Mouse (Mus musculus) heart, embryonic 11.5 days (tissue): ENCODE measurements at regions not wholly inside any gene's neighbourhood (a gene's known extent, or its start where the extent isn't known, plus 50 kb on each side); places are given as distances from the start of the nearest gene placed in this dataset.

ENCODE experiments used
- ATAC-seq: fragments of 200-750 bp; cut with Nextera tagmentation; replicated peaks from 2 replicates; pipeline ENCODE4 v1.8.0; 2017; ENCODE audit warnings: moderate library complexity; ENCODE audit not compliant: insufficient number of reproducible peaks, low FRiP score, low TSS enrichment
- H3K27ac ChIP-seq: fragments of 300-500 bp; sonication (generic); 2 replicates; pipeline ENCODE4 v1.5.1; 2014; ENCODE audit warnings: mild to moderate bottlenecking, low read depth, low read length
- H3K27me3 ChIP-seq: fragments of 300-500 bp; sonication (generic); 2 replicates; pipeline ENCODE4 v1.6.1; 2014; ENCODE audit warnings: mild to moderate bottlenecking, low read length, mixed read lengths; ENCODE audit not compliant: control insufficient read depth, insufficient read depth
- H3K36me3 ChIP-seq: fragments of 300-500 bp; sonication (generic); 2 replicates; pipeline ENCODE4 v1.6.1; 2014; ENCODE audit warnings: mild to moderate bottlenecking, low read length, moderate library complexity, mixed read lengths; ENCODE audit not compliant: control insufficient read depth, insufficient read depth
- H3K4me1 ChIP-seq: fragments of 300-500 bp; sonication (generic); 2 replicates; pipeline ENCODE4 v1.6.1; 2014; ENCODE audit warnings: low read length; ENCODE audit not compliant: control insufficient read depth, insufficient read depth
- H3K4me2 ChIP-seq: fragments of 300-500 bp; sonication (generic); 2 replicates; pipeline ENCODE4 v1.6.1; 2014; ENCODE audit warnings: mild to moderate bottlenecking, moderate library complexity
- H3K4me3 ChIP-seq: fragments of 300-500 bp; sonication (generic); 2 replicates; pipeline ENCODE4 v1.5.1; 2014; ENCODE audit warnings: low read depth, low read length
- H3K9ac ChIP-seq: fragments of 300-500 bp; sonication (generic); 2 replicates; pipeline ENCODE4 v1.6.1; 2014; ENCODE audit warnings: mild to moderate bottlenecking, low read depth, low read length, moderate library complexity
- H3K9me3 ChIP-seq: fragments of 300-500 bp; sonication (generic); replicated peaks from 2 replicates; pipeline ENCODE4 v1.6.1; 2016; ENCODE audit warnings: low read length; ENCODE audit not compliant: control insufficient read depth
- WGBS: fragments of 180-500 bp; shearing (Covaris S2); extraction: QIAGEN DNeasy Blood & Tissue Kit; methylation state at CpG from one replicate; pipeline ENCODE4 v1.1.7; 2014; ENCODE audit not compliant: insufficient replicate concordance; 5-methylcytosine and 5-hydroxymethylcytosine counted together

DNA sequence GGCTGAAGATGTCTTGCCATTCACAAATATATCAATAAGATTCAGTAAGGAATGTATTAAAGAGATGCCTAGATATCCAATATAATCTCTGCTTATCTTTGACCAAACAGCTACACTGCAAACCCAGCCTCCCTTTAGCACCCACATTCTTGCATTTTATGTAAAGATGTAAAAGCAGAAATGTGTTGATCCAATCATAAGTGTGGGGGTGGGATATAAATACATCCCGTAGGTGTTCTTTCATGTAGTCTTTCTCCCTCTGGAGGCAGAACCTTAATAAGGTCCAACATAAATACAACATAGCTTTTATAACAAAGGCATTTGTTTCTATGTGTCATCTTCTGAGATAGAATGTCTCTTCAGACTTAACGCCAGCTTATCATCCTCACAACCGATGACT, 637.1 kb upstream of the Flrt2 start:
- Histone ChIP-seq H3K4me3 (no peak overlapping the region), H3K4me1 (no peaks in the 10 kb centered on the region)

GRCm38 (mm10) chr12:95056926-95057325, 635.1 kb upstream of the Flrt2 start:
- WGBS = 84% methylated on average over 7 of the region's 7 CpGs
- Histone ChIP-seq H3K4me1 (no peaks in the 10 kb centered on the region), H3K4me3 (no peak overlapping the region), H3K36me3 (no peaks in the 10 kb centered on the region), H3K4me2 (no peak overlapping the region), H3K9ac (no peak overlapping the region), H3K9me3 (no peaks in the 10 kb centered on the region), H3K27me3 (no peaks in the 10 kb centered on the region), H3K27ac (no peak overlapping the region)
- no peak for ATAC-seq

More for the DNA sequence above, 637.1 kb upstream of the Flrt2 start:
- no peak for ATAC-seq
- Histone ChIP-seq H3K27ac (no peak overlapping the region), H3K27me3 (no peaks in the 10 kb centered on the region), H3K9ac (no peak overlapping the region), H3K9me3 (no peaks in the 10 kb centered on the region), H3K4me2 (no peak overlapping the region), H3K36me3 (no peaks in the 10 kb centered on the region)
- WGBS = 77% methylated on average over 3 of the region's 3 CpGs

- Histone ChIP-seq H3K4me2 (no peak overlapping the region), H3K9me3 (no peaks in the 10 kb centered on the region), H3K4me3 (no peak overlapping the region), H3K27me3 (no peaks in the 10 kb centered on the region), H3K9ac (no peak overlapping the region), H3K36me3 (no peaks in the 10 kb centered on the region), H3K27ac (no peak overlapping the region), H3K4me1 (no peaks in the 10 kb centered on the region)
- WGBS = 82% methylated on average over 2 of the region's 2 CpGs
- ATAC-seq = no peak
These were observed 632.6 kb upstream of the Flrt2 start for GRCm38 (mm10) chr12:95059396-95059795.

GRCm38 (mm10) chr12:95072307-95072706, 619.7 kb upstream of the Flrt2 start:
- no peak for ATAC-seq
- WGBS = 68% methylated on average over 2 of the region's 2 CpGs
- no peaks in the 10 kb centered on the region for H3K9me3 ChIP-seq

GRCm38 (mm10) chr12:95119223-95119952, 572.6 kb upstream of the Flrt2 start:
- Histone ChIP-seq H3K36me3 (no peaks in the 10 kb centered on the region), H3K27ac (no peak overlapping the region), H3K9me3 (no peaks in the 10 kb centered on the region), H3K4me1 (no peaks in the 10 kb centered on the region), H3K27me3 (no peaks in the 10 kb centered on the region), H3K4me2 (no peak overlapping the region), H3K9ac (no peak overlapping the region), H3K4me3 (no peak overlapping the region)
- no peak for ATAC-seq
- 73% methylated on average over 3 of the region's 3 CpGs for WGBS

More at GRCm38 (mm10) chr12:95072307-95072706, 619.7 kb upstream of the Flrt2 start:
- H3K4me1 ChIP-seq = no peaks in the 10 kb centered on the region
- H3K4me3 ChIP-seq = no peak overlapping the region
- H3K27me3 ChIP-seq = no peaks in the 10 kb centered on the region
- no peak overlapping the region for H3K27ac ChIP-seq
- no peak overlapping the region for H3K4me2 ChIP-seq
- no peaks in the 10 kb centered on the region for H3K36me3 ChIP-seq
- H3K9ac ChIP-seq = no peak overlapping the region

DNA sequence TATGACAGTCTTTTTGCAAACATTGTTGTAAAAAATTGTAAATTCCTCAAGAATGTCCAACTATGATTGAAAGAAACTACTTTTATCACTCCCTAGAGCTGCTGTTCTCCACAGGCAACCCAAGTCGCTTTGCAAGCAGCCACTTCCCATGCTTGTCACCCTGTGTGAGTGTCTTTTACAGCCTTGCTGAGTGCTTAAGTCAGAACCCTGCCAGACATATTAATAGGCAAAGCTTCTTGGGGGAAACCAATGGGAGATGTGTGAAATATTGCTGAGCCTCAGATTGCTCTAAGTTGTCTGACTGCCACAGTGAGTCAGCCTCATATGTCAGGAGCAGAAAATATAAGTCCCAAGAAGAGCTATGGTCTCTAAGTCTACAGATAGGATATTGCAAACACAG, 559.2 kb upstream of the Flrt2 start:
- no peaks in the 10 kb centered on the region for H3K27me3 ChIP-seq
- no peak for ATAC-seq
- no peak overlapping the region for H3K4me3 ChIP-seq
- H3K27ac ChIP-seq = no peak overlapping the region
- H3K36me3 ChIP-seq = no peaks in the 10 kb centered on the region
- no peak overlapping the region for H3K9ac ChIP-seq
- 66% methylated on average over 1 of the region's 1 CpGs for WGBS
- no peaks in the 10 kb centered on the region for H3K9me3 ChIP-seq
- H3K4me1 ChIP-seq = no peaks in the 10 kb centered on the region
- H3K4me2 ChIP-seq = no peak overlapping the region

GRCm38 (mm10) chr12:95133482-95133881, 558.5 kb upstream of the Flrt2 start:
- Histone ChIP-seq H3K36me3 (no peaks in the 10 kb centered on the region), H3K27ac (no peak overlapping the region), H3K27me3 (no peaks in the 10 kb centered on the region), H3K4me1 (no peaks in the 10 kb centered on the region), H3K4me3 (no peak overlapping the region), H3K4me2 (no peak overlapping the region), H3K9ac (no peak overlapping the region), H3K9me3 (no peaks in the 10 kb centered on the region)
- 79% methylated on average over 4 of the region's 4 CpGs for WGBS
- no peak for ATAC-seq

DNA sequence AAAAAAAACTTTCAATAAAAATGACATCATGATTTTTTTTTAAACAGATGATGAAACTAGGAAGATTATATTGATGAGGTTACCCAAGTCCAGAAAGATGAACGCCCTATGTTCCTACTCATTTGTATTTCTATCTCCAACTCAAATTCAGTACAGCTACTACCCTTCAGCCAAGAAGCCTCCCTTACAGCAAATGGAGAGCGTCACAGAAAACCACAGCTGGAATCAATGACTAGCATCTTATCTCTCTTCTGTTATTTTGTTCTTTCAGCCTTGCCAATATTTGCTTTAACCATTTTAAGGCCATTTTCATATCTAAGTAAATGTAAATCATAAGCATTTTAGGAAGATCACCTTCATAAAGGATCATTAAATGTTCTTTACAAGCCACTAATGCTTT, 553.9 kb upstream of the Flrt2 start:
- no peak overlapping the region for H3K9ac ChIP-seq
- H3K9me3 ChIP-seq = no peaks in the 10 kb centered on the region
- no peak overlapping the region for H3K27ac ChIP-seq
- no peak overlapping the region for H3K4me2 ChIP-seq
- no peak overlapping the region for H3K4me3 ChIP-seq
- no peaks in the 10 kb centered on the region for H3K36me3 ChIP-seq
- ATAC-seq = no peak
- no peaks in the 10 kb centered on the region for H3K27me3 ChIP-seq
- 84% methylated on average over 2 of the region's 2 CpGs for WGBS
- no peaks in the 10 kb centered on the region for H3K4me1 ChIP-seq

- no peak for ATAC-seq
- H3K36me3 ChIP-seq = no peaks in the 10 kb centered on the region
- H3K4me3 ChIP-seq = no peak overlapping the region
- no peaks in the 10 kb centered on the region for H3K9me3 ChIP-seq
- no peak overlapping the region for H3K4me2 ChIP-seq
- no peaks in the 10 kb centered on the region for H3K27me3 ChIP-seq
- WGBS = 60% methylated on average over 2 of the region's 2 CpGs
- no peaks in the 10 kb centered on the region; the same call in 1 of the 2 replicates for H3K4me1 ChIP-seq
- H3K27ac ChIP-seq = no peak overlapping the region
- H3K9ac ChIP-seq = no peak overlapping the region
These were observed 521.0 kb upstream of the Flrt2 start for GRCm38 (mm10) chr12:95171051-95171450.
